Mouse (Mus musculus) left cerebral cortex, postnatal 10 days (tissue): Measurements from ENCODE around the gene Ldb1. TPM values are rescaled to one million over a fixed set of nuclear protein-coding genes. Genes with fewer than 3 reads are reported as not detected.

Experiments
- DNase-seq, 2 experiments: peaks; one replicate each; pipeline ENCODE4 v3.0.0; 2021 to 2022; ENCODE audit warnings: low spot score in 2 of 2, mixed read lengths in 1 of 2; ENCODE audit errors: extremely low spot score in 1 of 2
- intact Hi-C: fragments of 180-260 bp; cut with DNase I; formaldehyde crosslinking; loops from one replicate; pipeline ENCODE4 v1.15.1; 2025
- total RNA-seq, 2 experiments: library from RNA; stranded (reverse); gene quantifications; 2 replicates each; pipeline ENCODE4 v1.2.3; 2021

Ldb1 gene
- total RNA-seq = 100 to 1,000 TPM in 1 of 2 experiments, 10 to 100 TPM in 1; 99.7 to 101 TPM

DNA sequence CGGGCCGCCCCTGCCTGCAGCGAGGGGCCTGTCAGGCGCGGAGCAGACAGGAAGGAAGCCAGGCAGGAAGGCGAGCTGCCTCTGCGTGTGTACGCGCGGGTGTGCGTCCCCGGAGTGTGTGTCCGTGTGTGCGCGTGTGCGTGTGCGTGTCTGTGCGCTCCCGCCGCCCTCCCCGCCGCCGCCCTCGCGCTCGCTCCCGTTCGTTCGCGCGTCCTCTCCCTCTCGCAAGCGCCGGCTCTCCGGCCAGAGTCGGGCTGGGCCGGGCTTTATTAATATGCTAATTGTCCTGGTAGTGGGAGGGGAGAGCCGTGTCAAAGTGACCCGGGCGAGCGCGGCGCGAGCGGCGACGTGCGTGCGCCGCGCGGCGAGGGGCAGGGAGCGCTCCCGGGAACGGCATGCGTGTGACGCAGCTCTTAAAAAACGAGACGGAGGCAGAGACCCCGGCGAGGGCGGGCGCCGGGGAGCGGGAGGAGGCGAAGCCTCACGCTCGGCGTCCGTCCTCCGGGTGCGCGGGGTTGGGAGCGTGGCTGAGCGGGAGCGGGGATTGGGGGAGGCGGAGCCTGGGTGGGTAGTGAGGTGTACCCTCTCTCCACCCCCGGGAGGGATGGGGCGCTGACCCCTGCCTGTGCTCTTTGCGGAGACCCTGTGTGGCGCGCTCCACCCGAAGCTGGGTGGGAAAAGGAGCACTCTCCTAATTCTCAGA lies at the start of gene Ldb1:
Gene Ldb1, minus strand, starts transcription at position 222 of the 703 bp plus-strand sequence.
- intact Hi-C loops = no loop called here
- DNase-seq = peak; percentile 77 to 92

- DNase-seq = no peak
- intact Hi-C loops = no loop called here
These were observed 49.1 kb upstream of the Ldb1 start for GRCm38 (mm10) chr19:46094144-46094543.

DNA sequence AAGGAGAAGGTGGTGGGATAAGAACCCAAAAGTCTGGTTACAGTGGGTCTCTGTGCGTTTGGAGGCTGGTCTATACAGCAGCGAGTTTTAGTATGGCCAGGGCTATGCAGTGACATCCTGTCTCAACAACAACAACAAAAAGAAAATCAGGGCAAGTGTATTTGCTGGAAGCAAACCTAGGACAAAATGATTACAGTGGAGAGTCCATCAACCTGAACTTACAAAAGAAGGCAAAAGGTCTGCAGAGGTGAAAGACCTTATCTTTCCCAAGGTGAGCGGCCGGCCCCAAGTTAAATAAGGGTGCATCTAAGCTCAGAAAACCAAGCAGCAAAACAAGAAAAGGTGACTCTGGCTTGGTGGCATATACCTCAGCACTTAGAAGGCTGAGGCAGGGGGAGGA lies 46.6 kb upstream of the Ldb1 start:
- intact Hi-C loops = no loop called here
- DNase-seq = no peak

DNA sequence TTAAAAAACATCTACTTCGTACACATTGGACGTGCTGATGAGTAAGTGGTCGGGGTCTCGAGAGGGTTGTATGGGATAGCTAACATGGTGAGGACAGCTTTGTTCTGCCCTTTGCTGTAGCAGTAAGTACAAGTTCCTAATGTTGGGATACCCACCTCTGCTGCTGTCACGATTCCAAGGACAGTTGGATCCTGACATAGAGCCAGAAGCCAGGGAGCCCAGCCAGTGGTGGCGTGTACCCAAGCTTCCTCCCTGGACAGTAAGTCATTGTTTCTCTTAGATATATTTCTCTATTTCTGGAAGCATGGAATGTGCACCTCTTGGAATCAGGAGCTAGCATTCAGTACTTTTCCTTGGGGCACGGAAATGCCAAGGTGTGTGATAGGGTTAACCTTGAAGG lies 42.9 kb upstream of the Ldb1 start:
- intact Hi-C loops = no loop called here
- no peak for DNase-seq

GRCm38 (mm10) chr19:46086337-46086736 lies 41.3 kb upstream of the Ldb1 start:
- peak; percentile 47 to 56 for DNase-seq
- intact Hi-C loops = no loop called here

DNA sequence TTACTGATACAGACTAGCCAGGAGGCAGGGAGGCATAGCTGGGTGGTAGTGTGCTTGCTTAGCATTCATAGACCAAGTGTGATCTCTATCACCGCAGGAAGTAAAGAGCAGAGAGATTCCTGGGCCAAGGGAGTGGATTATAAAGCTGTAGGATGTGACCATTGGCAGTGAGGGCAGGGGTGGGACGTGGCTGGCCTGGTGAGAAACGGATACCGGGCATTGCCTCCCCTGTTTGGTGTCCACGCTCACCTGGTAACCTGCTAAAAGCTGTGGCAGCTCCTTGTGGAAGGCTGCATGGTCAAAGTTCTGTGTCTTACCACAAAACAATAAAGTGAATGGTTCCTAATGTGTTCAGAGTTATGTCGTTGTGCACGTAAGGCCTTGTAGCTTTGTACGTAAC lies 40.2 kb upstream of the Ldb1 start:
- intact Hi-C loops = no loop called here
- no peak for DNase-seq

DNA sequence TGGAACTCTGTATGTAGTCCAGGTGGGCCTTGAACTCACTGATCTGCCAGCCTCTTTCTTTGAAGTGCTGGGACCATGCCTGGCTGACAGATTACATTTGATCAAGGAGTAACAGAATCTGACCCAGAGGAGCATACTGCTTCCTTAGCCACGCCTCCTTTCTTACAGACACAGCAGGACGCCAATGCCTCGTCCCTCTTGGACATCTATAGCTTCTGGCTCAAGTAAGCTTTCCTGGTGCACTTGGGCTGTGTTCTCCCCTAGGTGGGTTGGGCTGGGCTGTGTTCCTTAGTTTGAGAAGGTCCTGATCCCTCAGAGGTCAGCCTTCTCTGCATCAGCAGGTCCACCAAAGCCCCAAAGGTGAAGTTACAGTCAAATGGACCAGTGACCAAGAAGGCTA lies 33.5 kb upstream of the Ldb1 start:
- intact Hi-C loops = no loop called here
- DNase-seq = no peak

- intact Hi-C loops = no loop called here
These were observed 30.9 kb upstream of the Ldb1 start, which contains the start of gene Nolc1 for GRCm38 (mm10) chr19:46075616-46076607. Gene Nolc1 (plus strand): TSS chr19:46075863.

GRCm38 (mm10) chr19:46074266-46074665 lies 29.3 kb upstream of the Ldb1 start:
- intact Hi-C loops = no loop called here
- DNase-seq = no peak

More at GRCm38 (mm10) chr19:46075616-46076607, 30.9 kb upstream of the Ldb1 start, which contains the start of gene Nolc1:
- peak; percentile 99 for DNase-seq

DNA sequence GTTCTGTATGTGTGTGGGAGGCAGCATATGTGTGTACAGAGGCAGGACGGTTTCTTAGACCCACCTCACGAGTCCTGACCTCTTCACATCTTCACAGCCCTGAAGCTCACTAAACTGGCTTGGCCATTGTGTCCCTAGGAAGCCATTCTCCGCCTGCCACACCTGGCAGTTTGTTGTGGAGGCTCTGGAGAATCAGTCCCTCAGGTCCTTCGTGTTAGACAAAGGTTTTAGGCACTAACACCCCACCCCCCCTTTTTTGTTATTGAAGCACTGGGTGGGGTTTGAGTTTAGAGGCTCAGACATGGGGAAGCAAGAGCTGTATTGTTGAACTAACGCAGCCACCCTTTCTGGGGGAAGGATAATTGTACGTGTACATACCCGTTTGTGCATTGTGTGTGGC lies 28.3 kb upstream of the Ldb1 start:
- intact Hi-C loops = no loop called here
- DNase-seq = no peak

DNA sequence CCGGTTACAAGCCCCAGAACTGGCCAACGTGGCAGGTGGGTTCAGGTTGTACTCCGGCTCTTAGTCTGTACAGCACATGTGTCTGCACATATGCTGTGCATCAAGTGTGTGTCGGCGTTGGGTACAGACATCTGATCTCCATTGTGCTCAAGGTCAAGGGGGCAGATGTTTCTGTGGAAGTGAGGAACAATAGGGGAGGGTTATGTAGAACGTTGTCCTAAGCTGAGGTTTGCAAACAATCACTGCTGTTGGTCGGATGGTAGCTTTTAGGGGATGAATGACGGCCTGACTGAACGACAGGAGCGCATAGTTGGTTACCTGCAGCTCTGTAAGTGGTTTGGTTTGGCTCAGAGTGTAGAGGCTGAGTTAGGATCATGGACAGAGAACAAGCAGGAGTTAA lies 23.0 kb upstream of the Ldb1 start:
- DNase-seq = no peak
- intact Hi-C loops = no loop called here

- intact Hi-C loops = no loop called here
- no peak for DNase-seq
These were observed 15.8 kb upstream of the Ldb1 start for GRCm38 (mm10) chr19:46060845-46061244.

GRCm38 (mm10) chr19:46058466-46058865 lies 13.5 kb upstream of the Ldb1 start:
- DNase-seq = no peak
- intact Hi-C loops = no loop called here

DNA sequence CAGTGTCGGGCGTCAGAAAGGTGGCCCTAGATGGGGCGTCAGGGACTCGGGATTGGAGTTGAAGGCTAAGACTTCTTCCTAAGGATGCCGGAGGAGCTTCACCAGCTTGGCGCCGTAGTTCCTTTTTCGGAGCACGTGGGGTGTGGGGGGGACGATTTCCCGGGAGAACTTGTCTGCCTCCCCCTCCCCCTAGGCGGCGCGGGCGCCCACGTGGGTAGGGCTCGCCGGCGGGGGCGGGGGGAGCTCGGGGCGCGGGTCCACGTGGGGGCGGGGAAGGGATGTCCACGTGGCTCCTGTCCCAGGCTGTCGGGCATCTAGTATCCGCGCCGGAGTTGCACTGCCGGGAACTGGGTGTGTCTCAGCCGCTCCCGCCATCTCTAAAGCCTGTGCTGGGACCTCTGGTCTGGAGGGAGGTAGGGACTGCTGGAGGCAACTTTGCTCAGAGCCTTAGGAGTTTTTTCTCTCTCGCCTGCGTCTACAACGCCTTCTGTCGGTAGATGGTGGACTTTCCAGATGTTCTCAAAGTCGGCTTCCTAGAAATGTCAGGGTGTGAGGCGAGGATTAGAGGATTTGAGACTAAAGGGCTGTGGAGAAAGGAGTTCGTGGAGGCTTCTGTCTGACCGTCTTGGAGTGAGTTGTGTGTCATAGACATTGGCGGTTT lies 12.1 kb upstream of the Ldb1 start:
- intact Hi-C loops = no loop called here
- peak in 1 of 2 experiments; percentile 92 for DNase-seq

DNA sequence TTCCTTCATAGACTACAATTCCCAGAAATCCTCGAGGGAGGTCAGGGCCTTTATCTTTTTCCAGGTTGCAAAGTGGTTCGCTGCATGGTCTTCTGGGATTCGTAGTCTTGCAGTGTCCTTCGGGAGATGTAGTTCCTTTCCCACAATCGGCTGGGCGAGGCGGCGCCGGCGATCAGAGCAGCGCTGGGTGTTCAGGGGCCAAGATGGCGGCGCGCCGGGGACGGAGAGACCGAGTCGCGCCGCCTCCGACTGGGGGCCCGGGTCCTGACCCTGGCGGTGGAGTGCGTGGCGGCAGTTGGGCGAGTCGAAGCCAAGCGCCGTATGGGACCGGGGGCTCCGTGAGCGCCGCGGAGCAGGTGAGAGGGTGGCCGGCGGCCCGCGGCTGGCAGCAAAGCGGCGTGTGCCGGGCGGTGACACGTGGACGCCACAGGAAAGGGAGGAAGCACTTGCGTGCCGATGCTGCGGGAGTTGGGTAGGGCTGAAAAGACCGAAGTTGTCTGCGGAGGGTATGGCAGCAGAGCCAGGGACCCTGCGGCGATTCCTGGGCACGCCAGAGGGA lies 11.5 kb upstream of the Ldb1 start:
- intact Hi-C loops = no loop called here
- peak; percentile 95 for DNase-seq

GRCm38 (mm10) chr19:46055752-46056387 lies 10.9 kb upstream of the Ldb1 start:
- peak in 1 of 2 experiments; percentile 51 for DNase-seq
- intact Hi-C loops = no loop called here

DNA sequence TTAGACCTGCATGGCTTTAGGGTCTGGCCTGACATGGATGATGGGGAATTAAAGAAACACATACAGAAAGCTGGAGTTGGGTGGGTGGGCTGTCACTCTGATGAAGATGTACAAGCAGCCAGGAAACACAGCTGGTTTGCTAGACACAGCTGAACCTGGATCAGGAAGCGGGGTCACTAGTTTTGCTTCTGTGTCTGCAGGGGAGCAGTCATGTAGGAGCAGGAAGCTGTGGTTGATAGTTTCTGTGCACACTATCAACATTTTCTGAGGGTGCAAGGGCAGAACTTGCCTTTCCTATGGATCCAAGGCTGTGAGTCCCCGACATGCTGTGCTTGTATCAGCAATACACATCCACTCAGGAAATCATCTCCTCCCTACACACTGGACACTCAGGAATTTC lies 5.4 kb upstream of the Ldb1 start:
- no peak for DNase-seq
- intact Hi-C loops = no loop called here

DNA sequence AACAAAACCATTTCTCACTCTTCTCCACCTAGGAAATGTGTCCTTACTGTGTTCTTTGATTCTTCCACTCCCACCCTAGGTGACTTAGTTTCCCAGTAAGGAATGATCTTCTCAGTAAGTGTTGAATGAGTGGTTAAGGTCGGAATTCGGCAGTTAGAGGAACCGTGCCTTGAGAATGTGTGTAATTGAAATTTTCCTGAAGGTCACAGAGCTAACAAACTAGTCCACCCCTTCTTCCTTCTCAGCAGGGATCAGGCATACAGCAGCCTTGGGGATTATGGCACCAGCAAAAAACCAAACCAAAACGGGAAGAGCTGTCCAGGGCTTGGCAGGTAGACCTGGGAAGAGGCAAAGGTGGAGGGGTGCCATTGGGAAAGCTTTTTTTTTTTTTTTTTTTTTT lies 4.1 kb upstream of the Ldb1 start:
- intact Hi-C loops = no loop called here
- DNase-seq = no peak

DNA sequence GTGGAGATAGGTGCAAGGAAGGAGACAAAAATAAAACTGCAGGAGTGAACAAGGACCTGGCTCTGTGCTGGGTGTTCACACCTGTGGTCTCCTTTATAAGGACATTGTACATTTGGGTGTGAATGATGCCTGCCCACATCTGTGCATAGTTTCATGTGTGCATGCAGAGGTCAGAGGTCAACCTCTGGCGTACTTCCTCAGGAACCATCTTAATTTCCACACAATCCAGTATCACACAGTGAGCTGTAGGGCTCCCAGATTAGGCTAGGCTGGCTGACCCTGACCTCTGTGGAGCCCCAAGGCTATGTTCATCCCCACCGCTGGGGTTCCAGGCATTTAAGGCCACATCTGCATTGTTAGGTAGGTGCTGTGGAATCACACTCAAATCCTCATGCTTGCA lies 2.4 kb upstream of the Ldb1 start:
- intact Hi-C loops = no loop called here

More for the DNA sequence above, 2.4 kb upstream of the Ldb1 start:
- no peak for DNase-seq
